Mouse (Mus musculus): ENCODE results near the gene Fgf3.
A peak's percentile ranks its signal among the peaks of the same experiment; 100 is the strongest.

DNA sequence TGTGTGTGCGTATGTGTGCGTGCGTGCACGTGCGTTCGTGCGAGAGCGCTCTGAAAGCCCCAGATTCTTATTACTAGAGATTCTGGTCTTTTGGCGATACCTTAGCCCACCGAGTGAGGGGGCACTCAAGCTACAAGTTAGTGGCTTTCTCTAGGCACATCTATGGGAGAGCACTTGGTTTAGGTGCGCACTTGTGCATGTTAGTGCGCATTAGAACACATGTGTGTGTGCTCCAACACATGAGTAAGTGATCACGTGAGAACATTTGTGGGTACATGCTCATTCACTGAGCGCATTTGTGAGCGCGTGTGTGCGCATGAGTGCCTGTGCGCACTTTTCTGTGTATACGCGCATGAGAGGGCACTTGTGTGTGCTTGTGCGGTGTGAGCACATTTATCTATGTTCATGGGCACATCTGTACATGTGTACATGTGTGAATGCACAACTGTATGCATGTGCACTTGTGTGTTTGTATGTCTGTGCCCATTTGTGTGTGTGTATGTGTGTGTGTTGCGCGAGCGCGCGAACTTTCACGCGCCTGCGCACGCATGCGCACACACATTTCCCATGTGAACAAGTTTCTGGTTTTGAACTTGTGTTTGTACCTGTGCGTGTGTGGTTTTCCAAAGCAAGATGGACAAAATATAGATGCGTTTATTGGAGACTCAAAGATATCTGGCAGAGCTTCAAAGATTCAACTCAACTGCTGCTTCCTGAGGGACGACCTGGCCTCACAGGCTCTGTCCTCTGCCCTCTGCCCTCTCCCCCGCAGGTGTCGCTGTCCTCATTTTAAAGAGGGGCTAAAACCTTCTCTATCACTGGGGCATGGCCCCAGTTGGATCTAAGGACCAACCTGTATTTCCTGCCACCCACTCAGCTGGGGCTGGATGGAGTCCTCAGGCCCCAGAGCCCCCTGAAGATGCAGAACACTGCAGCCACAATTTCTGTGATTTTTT, 48.0 kb upstream of the Fgf3 start:
- peak; percentile 53 for TF ChIP-seq CTCF (IDR thresholded peaks at IDR 0.05; ENCODE audit: low read depth)
- TF ChIP-seq EP300 (optimal IDR thresholded peaks at IDR 0.05), result no peak

Measured in stomach, postnatal 0 days (tissue).